ENCODE assay signal across 7 mouse cellular contexts in the genomic region with DNA sequence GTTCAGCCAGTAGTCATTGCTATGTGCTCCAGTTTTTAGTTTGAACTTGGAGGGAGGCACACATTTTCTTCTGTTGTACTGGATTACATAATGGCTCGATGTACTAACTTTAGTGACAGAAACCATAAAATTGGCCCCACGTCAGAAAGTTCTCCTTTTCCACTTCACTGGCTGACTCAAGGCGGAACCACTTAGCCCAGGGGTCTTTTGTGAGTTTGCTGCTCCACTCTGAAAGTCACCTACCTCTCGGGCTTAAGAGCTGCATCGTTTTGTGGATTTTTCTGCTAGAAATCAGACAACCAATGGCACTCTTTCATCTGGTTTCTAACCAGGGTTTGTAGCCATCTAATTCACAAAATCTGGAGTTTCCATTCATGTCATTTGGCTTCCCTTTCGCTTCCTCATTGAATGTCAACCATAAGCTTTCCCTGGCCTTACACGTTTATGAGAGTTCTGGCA.
DNase-seq lines count a peak whose midpoint lies in the region; ATAC-seq lines count a peak whose summit lies in the region.

No protein-coding gene starts in this region.

- peak; percentile 15 for DNase-seq in layer of hippocampus, adult 9-10 months (ENCODE audit: low spot score)
- DNase-seq in layer of hippocampus, postnatal 25 days (ENCODE audit: extremely low spot score in 1 of 2, low spot score in 1 of 2) = no peak
- peak; percentile 70 for DNase-seq in adipocyte (ENCODE audit: low spot score)
- DNase-seq in heart, adult 9 months (ENCODE audit: low spot score in 2 of 2) = peak; percentile 55 to 58
- DNase-seq in lung, postnatal 25 days (ENCODE audit: low spot score) = peak; percentile 58
- no peak for DNase-seq in urinary bladder, postnatal 4 days (ENCODE audit: low spot score in 2 of 2)

- no peak for ATAC-seq in CD4-positive, CD25-positive, alpha-beta regulatory T cell, adult 4 months

Comparison
In these comparisons a context has a peak if more than half of its experiments do, and no peak if none do; other contexts are left out.
1. DNase-seq: peak in layer of hippocampus, adult 9-10 months (single experiment), adipocyte (single experiment), heart, adult 9 months (2 of 2) and lung, postnatal 25 days (single experiment); none in layer of hippocampus, postnatal 25 days (0 of 2) and urinary bladder, postnatal 4 days (0 of 2).